Mouse (Mus musculus): ENCODE measurements at regions not wholly inside any gene's neighbourhood (a gene's known extent, or its start where the extent isn't known, plus 50 kb on each side); places are given as distances from the start of the nearest gene placed in this dataset.

- H3K27me3 ChIP-seq, result no peaks in the 10 kb centered on the region
- no peak overlapping the region for H3K27ac ChIP-seq
- 40% methylated on average over 13 of the region's 13 CpGs for WGBS
These were observed 142.0 kb upstream of the Rad23b start for GRCm38 (mm10) chr4:55207749-55208385.

GRCm38 (mm10) chr4:55208386-55209345 is 141.2 kb upstream of the Rad23b start:
- H3K9ac ChIP-seq, result no peak overlapping the region
- peak; percentile 67; the same call in 1 of the 2 replicates for ATAC-seq (ENCODE audit: insufficient number of reproducible peaks, insufficient read depth, low FRiP score, low TSS enrichment)
- no peaks in the 10 kb centered on the region for H3K36me3 ChIP-seq
- H3K27me3 ChIP-seq, result no peaks in the 10 kb centered on the region
- H3K27ac ChIP-seq, result no peak overlapping the region
- no peak overlapping the region for H3K4me3 ChIP-seq
- H3K9me3 ChIP-seq, result no peaks in the 10 kb centered on the region
- H3K4me2 ChIP-seq (replicated peaks), result peak overlapping the region; percentile 27
- H3K4me1 ChIP-seq, result peaks cover 19% of the 10 kb centered on the region
- WGBS, result 10% methylated on average over 21 of the region's 21 CpGs

More at GRCm38 (mm10) chr4:55207749-55208385, 142.0 kb upstream of the Rad23b start:
- peaks cover 23% of the 10 kb centered on the region for H3K4me1 ChIP-seq
- no peak overlapping the region for H3K9ac ChIP-seq
- no peak overlapping the region for H3K4me3 ChIP-seq
- H3K4me2 ChIP-seq (replicated peaks), result 0 out of 2 replicates have a peak overlapping the region, but pooled peaks have one; percentile 27
- H3K9me3 ChIP-seq, result no peaks in the 10 kb centered on the region
- no peaks in the 10 kb centered on the region for H3K36me3 ChIP-seq
- ATAC-seq (ENCODE audit: insufficient number of reproducible peaks, insufficient read depth, low FRiP score, low TSS enrichment), result no peak

GRCm38 (mm10) chr4:55215425-55216174 is 134.2 kb upstream of the Rad23b start:
- no peaks in the 10 kb centered on the region for H3K27me3 ChIP-seq
- no peak overlapping the region for H3K9ac ChIP-seq
- H3K36me3 ChIP-seq, result no peaks in the 10 kb centered on the region
- peaks cover 14% of the 10 kb centered on the region for H3K4me1 ChIP-seq
- ATAC-seq (ENCODE audit: insufficient number of reproducible peaks, insufficient read depth, low FRiP score, low TSS enrichment), result no peak
- no peaks in the 10 kb centered on the region for H3K9me3 ChIP-seq
- no peak overlapping the region for H3K4me2 ChIP-seq (replicated peaks)
- H3K4me3 ChIP-seq, result no peak overlapping the region
- WGBS, result 38% methylated on average over 9 of the region's 9 CpGs
- H3K27ac ChIP-seq, result no peak overlapping the region

DNA sequence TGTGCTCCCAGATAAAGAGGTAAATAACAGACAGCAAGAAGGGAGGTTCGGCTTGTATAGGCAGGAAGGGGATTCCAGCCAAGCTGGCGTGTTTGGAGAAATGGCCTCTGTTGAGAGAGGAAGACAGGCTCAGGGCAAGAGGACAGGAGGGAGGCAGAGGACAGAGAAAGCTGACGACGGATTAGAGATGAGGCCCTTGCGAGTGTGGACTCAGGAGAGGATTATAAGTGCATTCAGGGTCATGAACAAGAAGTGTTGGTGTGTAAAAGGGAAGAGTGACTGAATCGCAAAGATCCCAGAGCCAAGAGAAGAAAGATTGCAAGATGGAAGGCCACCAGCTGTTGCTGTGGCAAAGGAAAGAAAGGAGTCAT is 133.7 kb upstream of the Rad23b start:
- no peak overlapping the region for H3K4me3 ChIP-seq
- no peak overlapping the region for H3K27ac ChIP-seq
- ATAC-seq (ENCODE audit: insufficient number of reproducible peaks, insufficient read depth, low FRiP score, low TSS enrichment), result no peak

GRCm38 (mm10) chr4:55225766-55226165 is 124.1 kb upstream of the Rad23b start:
- Histone ChIP-seq H3K27me3 (no peaks in the 10 kb centered on the region), H3K36me3 (no peaks in the 10 kb centered on the region), H3K27ac (no peak overlapping the region), H3K4me1 (no peaks in the 10 kb centered on the region), H3K9ac (no peak overlapping the region), H3K9me3 (no peaks in the 10 kb centered on the region), H3K4me3 (no peak overlapping the region), H3K4me2 (replicated peaks) (no peak overlapping the region)
- no peak for ATAC-seq (ENCODE audit: insufficient number of reproducible peaks, insufficient read depth, low FRiP score, low TSS enrichment)
- 75% methylated on average over 5 of the region's 5 CpGs for WGBS

More for the DNA sequence above, 133.7 kb upstream of the Rad23b start:
- Histone ChIP-seq H3K36me3 (no peaks in the 10 kb centered on the region), H3K4me1 (peaks cover 14% of the 10 kb centered on the region), H3K9me3 (no peaks in the 10 kb centered on the region), H3K4me2 (replicated peaks) (no peak overlapping the region), H3K27me3 (no peaks in the 10 kb centered on the region), H3K9ac (no peak overlapping the region)
- 37% methylated on average over 6 of the region's 6 CpGs for WGBS

GRCm38 (mm10) chr4:55227394-55227793 is 122.4 kb upstream of the Rad23b start:
- Histone ChIP-seq H3K4me1 (no peaks in the 10 kb centered on the region), H3K9ac (no peak overlapping the region), H3K27me3 (no peaks in the 10 kb centered on the region), H3K4me3 (no peak overlapping the region), H3K36me3 (no peaks in the 10 kb centered on the region), H3K4me2 (replicated peaks) (no peak overlapping the region), H3K27ac (no peak overlapping the region), H3K9me3 (no peaks in the 10 kb centered on the region)
- no peak for ATAC-seq (ENCODE audit: insufficient number of reproducible peaks, insufficient read depth, low FRiP score, low TSS enrichment)
- WGBS, result 59% methylated on average over 3 of the region's 3 CpGs

DNA sequence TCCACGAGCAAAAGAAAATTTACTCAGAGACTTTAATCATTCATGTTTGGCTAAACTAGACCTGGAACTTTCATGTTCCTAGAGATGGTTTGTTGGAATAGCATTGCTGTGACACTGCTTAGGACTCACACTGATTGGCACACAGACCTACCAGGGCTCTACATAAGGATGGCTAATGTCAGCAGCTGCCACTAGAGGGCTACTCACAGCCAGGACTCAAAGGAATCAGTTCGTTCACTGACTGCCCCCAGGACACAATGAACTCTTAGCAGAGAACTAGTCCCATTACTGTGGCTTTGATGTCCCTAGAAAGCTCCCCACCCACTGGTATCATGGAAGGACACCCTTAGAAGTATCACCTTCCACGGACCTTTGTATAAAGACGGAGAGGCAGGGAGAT is 118.3 kb upstream of the Rad23b start:
- H3K27me3 ChIP-seq, result no peaks in the 10 kb centered on the region
- no peaks in the 10 kb centered on the region for H3K9me3 ChIP-seq
- H3K4me3 ChIP-seq, result no peak overlapping the region
- 25% methylated on average over 4 of the region's 4 CpGs for WGBS
- no peak overlapping the region for H3K4me2 ChIP-seq (replicated peaks)
- no peaks in the 10 kb centered on the region for H3K4me1 ChIP-seq
- no peak overlapping the region for H3K27ac ChIP-seq
- H3K9ac ChIP-seq, result no peak overlapping the region
- no peaks in the 10 kb centered on the region for H3K36me3 ChIP-seq
- no peak for ATAC-seq (ENCODE audit: insufficient number of reproducible peaks, insufficient read depth, low FRiP score, low TSS enrichment)

DNA sequence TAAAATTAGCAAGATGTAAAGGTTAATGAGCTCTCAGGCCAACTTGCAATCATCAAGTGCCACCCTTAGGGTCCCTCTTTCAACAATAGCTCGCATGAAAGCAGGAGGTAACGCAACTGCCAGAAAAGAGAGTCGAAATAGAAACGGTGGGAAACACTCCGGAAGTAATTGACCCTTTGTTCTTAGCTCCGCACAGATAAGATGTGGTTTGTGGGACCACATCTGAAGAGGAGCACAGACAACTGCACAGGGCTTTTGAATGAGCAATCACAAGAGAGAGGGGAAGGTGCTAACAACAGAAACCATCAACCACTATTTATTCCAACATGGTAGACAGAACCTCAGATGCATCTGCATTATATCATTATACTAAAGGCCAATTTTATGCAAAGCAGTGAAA is 112.0 kb upstream of the Rad23b start:
- no peaks in the 10 kb centered on the region for H3K4me1 ChIP-seq
- H3K36me3 ChIP-seq, result no peaks in the 10 kb centered on the region
- ATAC-seq (ENCODE audit: insufficient number of reproducible peaks, insufficient read depth, low FRiP score, low TSS enrichment), result no peak
- H3K9me3 ChIP-seq, result no peaks in the 10 kb centered on the region
- H3K27me3 ChIP-seq, result no peaks in the 10 kb centered on the region
- H3K4me2 ChIP-seq (replicated peaks), result no peak overlapping the region
- H3K27ac ChIP-seq, result no peak overlapping the region
- H3K4me3 ChIP-seq, result no peak overlapping the region
- no peak overlapping the region for H3K9ac ChIP-seq
- 78% methylated on average over 6 of the region's 6 CpGs for WGBS

- no peak for ATAC-seq (ENCODE audit: insufficient number of reproducible peaks, insufficient read depth, low FRiP score, low TSS enrichment)
- H3K9ac ChIP-seq, result no peak overlapping the region
- 2% methylated on average over 7 of the region's 7 CpGs for WGBS
These were observed 109.4 kb upstream of the Rad23b start for GRCm38 (mm10) chr4:55240450-55240849.

DNA sequence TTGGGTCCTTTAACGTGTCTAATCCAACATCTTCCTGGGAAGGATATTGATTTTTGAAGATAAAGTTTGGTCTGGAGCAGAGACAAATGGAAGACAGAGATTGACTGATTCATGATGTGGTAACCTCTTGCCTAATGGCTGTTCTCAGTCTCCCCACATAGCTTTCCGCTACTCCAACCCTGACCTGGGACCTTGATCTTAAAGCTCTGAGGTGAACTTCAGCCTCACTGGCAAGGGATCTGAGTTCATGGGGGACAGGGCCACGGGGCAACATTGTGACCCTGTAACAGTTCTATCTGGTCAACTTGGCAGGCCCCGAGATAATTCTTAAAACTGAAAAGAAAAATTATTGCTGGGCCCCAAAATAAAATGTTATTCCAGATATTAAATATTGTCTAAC is 107.5 kb upstream of the Rad23b start:
- H3K9me3 ChIP-seq, result no peaks in the 10 kb centered on the region
- no peaks in the 10 kb centered on the region for H3K36me3 ChIP-seq
- no peaks in the 10 kb centered on the region for H3K4me1 ChIP-seq
- H3K4me2 ChIP-seq (replicated peaks), result no peak overlapping the region
- ATAC-seq (ENCODE audit: insufficient number of reproducible peaks, insufficient read depth, low FRiP score, low TSS enrichment), result no peak
- no peak overlapping the region for H3K27ac ChIP-seq
- H3K9ac ChIP-seq, result no peak overlapping the region
- 83% methylated on average over 4 of the region's 4 CpGs for WGBS
- H3K4me3 ChIP-seq, result no peak overlapping the region
- no peaks in the 10 kb centered on the region for H3K27me3 ChIP-seq

More at GRCm38 (mm10) chr4:55240450-55240849, 109.4 kb upstream of the Rad23b start:
- H3K36me3 ChIP-seq, result no peaks in the 10 kb centered on the region
- no peaks in the 10 kb centered on the region for H3K4me1 ChIP-seq
- no peaks in the 10 kb centered on the region for H3K9me3 ChIP-seq
- no peaks in the 10 kb centered on the region for H3K27me3 ChIP-seq
- no peak overlapping the region for H3K4me2 ChIP-seq (replicated peaks)
- H3K4me3 ChIP-seq, result no peak overlapping the region
- H3K27ac ChIP-seq, result no peak overlapping the region

- Histone ChIP-seq H3K27ac (no peak overlapping the region), H3K4me1 (no peaks in the 10 kb centered on the region), H3K9ac (no peak overlapping the region), H3K4me2 (replicated peaks) (no peak overlapping the region), H3K4me3 (no peak overlapping the region), H3K9me3 (no peaks in the 10 kb centered on the region), H3K27me3 (no peaks in the 10 kb centered on the region), H3K36me3 (no peaks in the 10 kb centered on the region)
- 76% methylated on average over 13 of the region's 14 CpGs for WGBS
- no peak for ATAC-seq (ENCODE audit: insufficient number of reproducible peaks, insufficient read depth, low FRiP score, low TSS enrichment)
These were observed 106.5 kb upstream of the Rad23b start for GRCm38 (mm10) chr4:55243091-55244058.
